Mouse (Mus musculus) limb, embryonic 14.5 days (tissue): ENCODE results near the gene Efna4. TPM values are rescaled to one million over a fixed set of nuclear protein-coding genes. Genes with fewer than 3 reads are reported as not detected.

Experiments used
- ATAC-seq: fragments of 200-750 bp; cut with Nextera tagmentation; 2 replicates; pipeline ENCODE4 v1.8.0; 2017; ENCODE audit warnings: low read depth, moderate number of reproducible peaks, moderate TSS enrichment; ENCODE audit not compliant: low FRiP score
- DNase-seq: peaks from one replicate; pipeline ENCODE4 v3.0.0-alpha.2; 2015; ENCODE audit warnings: low spot score
- H3K27ac ChIP-seq: fragments of 300-500 bp; sonication (generic); replicated peaks from 2 replicates; pipeline ENCODE4 v1.5.1; 2014; ENCODE audit warnings: low read depth, mild to moderate bottlenecking, low read length, moderate library complexity, mixed read lengths
- H3K27me3 ChIP-seq: fragments of 300-500 bp; sonication (generic); 2 replicates; pipeline ENCODE4 v1.6.1; 2014; ENCODE audit warnings: low read length, mixed read lengths; ENCODE audit not compliant: control insufficient read depth, insufficient read depth
- H3K36me3 ChIP-seq: fragments of 300-500 bp; sonication (generic); 2 replicates; pipeline ENCODE4 v1.6.1; 2014; ENCODE audit warnings: mild to moderate bottlenecking, low read length, moderate library complexity, mixed read lengths; ENCODE audit not compliant: control insufficient read depth, insufficient read depth
- H3K4me1 ChIP-seq: fragments of 300-500 bp; sonication (generic); 2 replicates; pipeline ENCODE4 v1.6.1; 2014; ENCODE audit warnings: antibody characterized with exemption, low read length, mixed read lengths; ENCODE audit not compliant: control insufficient read depth, insufficient read depth
- H3K4me2 ChIP-seq: fragments of 300-500 bp; sonication (generic); replicated peaks from 2 replicates; pipeline ENCODE4 v1.6.1; 2014; ENCODE audit warnings: low read depth, mild to moderate bottlenecking, low read length, moderate library complexity; ENCODE audit not compliant: severe bottlenecking
- H3K4me3 ChIP-seq: fragments of 300-500 bp; sonication (generic); replicated peaks from 2 replicates; pipeline ENCODE4 v1.5.1; 2014; ENCODE audit warnings: low read length
- H3K9ac ChIP-seq: fragments of 300-500 bp; sonication (generic); 2 replicates; pipeline ENCODE4 v1.6.1; 2014; ENCODE audit warnings: mild to moderate bottlenecking, low read depth, low read length, moderate library complexity; ENCODE audit not compliant: severe bottlenecking
- H3K9me3 ChIP-seq: fragments of 300-500 bp; sonication (generic); 2 replicates; pipeline ENCODE4 v1.6.1; 2016; ENCODE audit warnings: low read length; ENCODE audit not compliant: control insufficient read depth
- POLR2A ChIP-seq: fragments of 200-500 bp; IDR thresholded peaks from 2 replicates; pipeline ENCODE4 v1.8.0; 2012; ENCODE audit warnings: inconsistent platforms, mild to moderate bottlenecking, moderate library complexity, borderline replicate concordance; ENCODE audit not compliant: insufficient read depth, insufficient read length; ENCODE audit errors: extremely low read depth
- WGBS: fragments of 180-500 bp; shearing (Covaris S2); extraction: QIAGEN DNeasy Blood & Tissue Kit; methylation state at CpG from one replicate; pipeline ENCODE4 v1.1.7; 2014; 5-methylcytosine and 5-hydroxymethylcytosine counted together
- polyA plus RNA-seq, 2 experiments: library from polyadenylated mRNA; depleted of rRNA in 1 of 2; stranded (reverse) in 1 of 2; unstranded in 1 of 2; fragments of >200 nt; fragmentation: Nextera tagmentation in 1 of 2; extraction: Ambion mirVana in 1 of 2; gene quantifications; 2 replicates each; pipeline versions ENCODE4 v1.2.1 to v1.2.3; 2012 to 2014

The Efna4 gene
- polyA plus RNA-seq, 2 experiments, result 32.0 to 56.5 TPM

DNA sequence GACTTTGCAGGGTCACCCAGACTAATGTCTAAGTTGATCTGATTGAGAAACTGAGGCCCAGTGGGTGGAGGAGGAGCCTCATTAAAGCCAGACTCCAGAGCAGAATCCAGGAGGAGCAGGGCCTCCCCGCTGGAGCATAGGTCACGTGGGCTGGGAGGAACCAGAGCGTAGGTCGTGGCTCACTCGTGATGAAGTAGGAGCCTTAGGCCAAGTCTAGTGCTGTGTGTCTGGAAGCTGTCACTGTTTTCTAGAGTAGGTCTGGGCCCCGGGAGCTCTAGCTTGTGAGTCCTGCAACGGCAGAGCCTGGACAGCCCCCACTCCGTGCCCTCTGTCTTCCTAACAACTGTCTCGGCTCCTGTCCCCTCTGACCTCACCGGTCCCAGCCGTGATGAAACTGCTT, 29.5 kb upstream of the Efna4 start:
- H3K27me3 ChIP-seq, result no peaks in the 10 kb centered on the region
- no peaks in the 10 kb centered on the region for H3K4me1 ChIP-seq
- H3K4me3 ChIP-seq, result no peak overlapping the region
- H3K9me3 ChIP-seq, result no peaks in the 10 kb centered on the region
- DNase-seq (no peak), ATAC-seq (no peak)
- H3K9ac ChIP-seq, result no peak overlapping the region
- no peak overlapping the region for H3K27ac ChIP-seq
- TF ChIP-seq POLR2A, result no peak
- 50% methylated on average over 11 of the region's 11 CpGs for WGBS
- no peak overlapping the region for H3K4me2 ChIP-seq
- no peaks in the 10 kb centered on the region for H3K36me3 ChIP-seq

DNA sequence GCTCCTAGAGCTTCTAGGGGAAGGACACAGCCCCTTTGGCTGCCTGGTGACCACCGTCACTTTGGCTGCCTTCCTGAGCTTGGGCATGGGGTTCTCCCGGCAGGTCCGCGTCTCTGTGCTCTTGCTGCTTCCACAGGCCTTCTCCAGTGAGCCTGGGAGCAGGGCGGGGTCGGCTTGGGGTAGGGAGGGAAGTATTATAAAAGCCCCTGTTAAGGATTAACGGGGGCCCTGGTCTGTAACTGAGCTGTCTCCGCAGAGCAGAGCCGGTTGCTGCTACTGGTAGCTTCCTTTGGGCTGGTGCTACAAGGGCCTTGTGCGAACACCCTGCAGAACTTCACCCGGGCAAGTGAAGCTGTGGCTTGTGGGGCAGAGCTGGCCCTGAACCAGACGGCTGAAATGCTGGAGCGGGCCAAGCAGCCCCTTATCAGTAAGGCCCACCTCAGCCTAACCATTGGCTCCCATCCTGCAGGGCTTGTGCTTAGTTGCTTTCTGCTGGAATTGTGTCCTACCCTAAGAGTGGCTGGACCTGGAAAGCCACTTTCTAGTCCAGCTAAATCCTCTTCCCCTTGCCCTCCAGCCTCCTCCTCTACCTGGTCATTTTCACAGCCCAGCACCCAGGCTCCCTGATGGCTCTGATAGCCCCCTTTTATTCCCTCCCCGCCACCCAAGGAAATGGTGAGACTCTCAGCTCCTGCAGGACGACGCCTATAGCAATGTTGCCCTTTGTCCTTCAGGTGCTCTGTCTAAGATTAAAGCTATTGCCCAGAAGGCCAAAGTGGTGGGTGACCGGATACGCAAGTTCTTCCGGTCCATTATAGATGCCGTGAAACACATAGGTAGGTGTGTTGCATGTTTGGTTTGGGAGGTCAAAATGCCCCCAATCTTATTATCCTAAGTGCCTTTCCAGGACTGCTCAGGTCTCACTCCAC, 27.9 kb upstream of the Efna4 start:
- no peaks in the 10 kb centered on the region for H3K36me3 ChIP-seq
- H3K4me3 ChIP-seq, result no peak overlapping the region
- no peaks in the 10 kb centered on the region for H3K4me1 ChIP-seq
- DNase-seq, result no peak
- no peak overlapping the region for H3K4me2 ChIP-seq
- 66% methylated on average over 20 of the region's 20 CpGs for WGBS
- no peak for TF ChIP-seq POLR2A
- 0 out of 2 replicates have a peak overlapping the region, but pooled peaks have one; percentile 7 for H3K9ac ChIP-seq
- no peak for ATAC-seq
- H3K27me3 ChIP-seq, result no peaks in the 10 kb centered on the region
- H3K9me3 ChIP-seq, result no peaks in the 10 kb centered on the region
- no peak overlapping the region for H3K27ac ChIP-seq

DNA sequence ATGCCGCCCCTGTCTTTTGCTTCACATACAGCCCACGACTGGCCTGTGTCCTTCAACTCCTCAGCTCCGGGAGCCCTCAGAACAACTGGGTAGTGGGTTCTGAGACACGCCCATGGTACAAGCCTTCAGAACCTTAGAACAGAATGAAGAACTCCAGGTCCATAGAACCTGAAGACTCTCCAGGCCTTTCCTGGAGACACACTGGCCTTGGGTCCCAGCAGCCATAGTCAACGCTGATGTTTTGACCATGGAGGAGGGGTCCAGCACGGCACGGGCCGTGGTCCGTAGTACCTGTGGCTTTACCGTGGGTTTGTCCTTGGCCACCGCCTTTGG, 27.3 kb upstream of the Efna4 start, which contains the start of gene Dcst1:
Dcst1 (minus strand) TSS at position 101 of the 333 bp plus-strand sequence.
- no peaks in the 10 kb centered on the region for H3K9me3 ChIP-seq
- 0 out of 2 replicates have a peak within 1 kb of the TSS, but pooled peaks have one; percentile 7 for H3K9ac ChIP-seq

DNA sequence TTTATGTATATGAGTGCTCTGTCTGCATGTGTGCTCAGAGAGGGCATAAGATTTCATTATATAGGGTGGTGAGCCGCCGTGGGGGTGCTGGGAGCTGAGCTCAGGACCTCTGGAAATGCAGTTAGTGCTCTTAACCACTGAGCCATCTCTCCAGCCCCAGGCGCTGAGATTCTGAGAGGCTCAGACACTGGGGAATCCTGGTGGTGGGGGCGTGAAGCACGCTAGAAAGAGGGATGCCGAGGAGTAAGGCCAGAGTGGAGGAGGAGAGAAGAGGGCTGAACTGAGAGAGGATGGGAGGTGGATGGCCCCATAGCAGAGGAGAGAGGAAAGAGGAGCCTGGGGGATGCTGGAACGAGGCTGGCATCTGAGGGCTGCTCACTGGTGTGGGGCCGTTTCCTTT, 26.8 kb upstream of the Efna4 start:
- Histone ChIP-seq H3K4me1 (no peaks in the 10 kb centered on the region), H3K27ac (no peak overlapping the region), H3K27me3 (no peaks in the 10 kb centered on the region), H3K4me3 (no peak overlapping the region), H3K9me3 (no peaks in the 10 kb centered on the region), H3K4me2 (no peak overlapping the region), H3K36me3 (no peaks in the 10 kb centered on the region), H3K9ac (no peak overlapping the region)
- DNase-seq (no peak), ATAC-seq (no peak)
- WGBS, result 65% methylated on average over 8 of the region's 8 CpGs
- TF ChIP-seq POLR2A, result no peak

More for the DNA sequence above, 27.3 kb upstream of the Efna4 start, which contains the start of gene Dcst1:
- no peak for TF ChIP-seq POLR2A
- Histone ChIP-seq H3K4me1 (no peaks in the 10 kb centered on the region), H3K36me3 (no peaks in the 10 kb centered on the region), H3K27me3 (no peaks in the 10 kb centered on the region), H3K4me3 (no peak within 1 kb of the TSS), H3K4me2 (no peak within 1 kb of the TSS), H3K27ac (no peak within 1 kb of the TSS)
- WGBS, result 90% methylated on average over 11 of the region's 11 CpGs
- DNase-seq, result no peak
- no peak for ATAC-seq

DNA sequence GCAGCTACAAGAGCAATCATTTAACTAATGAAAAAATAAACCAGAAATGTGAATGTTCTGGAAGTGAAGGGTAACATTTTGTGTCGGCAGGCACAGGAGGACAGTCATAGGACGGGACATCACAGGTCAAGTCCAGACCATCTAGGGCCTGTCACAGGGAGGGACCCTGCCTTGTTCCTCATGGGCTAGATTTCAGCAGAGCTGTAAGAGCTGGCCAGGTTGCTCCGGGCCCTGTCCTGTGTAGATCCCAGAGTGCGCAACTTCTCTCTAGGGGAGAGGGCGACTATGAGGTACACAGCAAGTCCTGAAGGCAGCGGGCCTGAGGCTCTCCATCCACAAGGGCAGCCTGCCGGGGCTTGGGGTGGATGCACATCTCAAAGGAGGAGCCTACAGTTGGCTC, 23.8 kb upstream of the Efna4 start, which contains the start of gene Dcst2:
Dcst2 (plus strand) TSS at position 301 of the 400 bp plus-strand sequence.
- H3K27ac ChIP-seq, result no peak within 1 kb of the TSS
- 83% methylated on average over 7 of the region's 7 CpGs for WGBS

More for the DNA sequence above, 23.8 kb upstream of the Efna4 start, which contains the start of gene Dcst2:
- H3K9me3 ChIP-seq, result no peaks in the 10 kb centered on the region
- H3K4me2 ChIP-seq, result no peak within 1 kb of the TSS
- no peak within 1 kb of the TSS for H3K4me3 ChIP-seq
- H3K27me3 ChIP-seq, result no peaks in the 10 kb centered on the region
- no peak for TF ChIP-seq POLR2A
- DNase-seq, result no peak
- no peaks in the 10 kb centered on the region for H3K36me3 ChIP-seq
- ATAC-seq, result no peak
- H3K9ac ChIP-seq, result no peak within 1 kb of the TSS
- H3K4me1 ChIP-seq, result no peaks in the 10 kb centered on the region
